Mouse (Mus musculus) CH12.LX (cell line): ENCODE measurements around the gene Pex7. TPM values are rescaled to one million over a fixed set of nuclear protein-coding genes. Genes with fewer than 3 reads are reported as not detected.

Experiments used
- DNase-seq: peaks from one replicate; pipeline ENCODE4 v3.0.0-alpha.2; 2013; ENCODE audit errors: extremely low read depth
- H3K27ac ChIP-seq: 2 replicates; pipeline ENCODE4 v1.5.1; 2012; ENCODE audit warnings: low read depth, mild to moderate bottlenecking, control low read depth, moderate library complexity; ENCODE audit not compliant: insufficient read depth
- H3K27me3 ChIP-seq: replicated peaks from 2 replicates; pipeline ENCODE3; 2012; ENCODE audit warnings: inconsistent platforms
- H3K36me3 ChIP-seq, 2 experiments: replicated peaks in 1 of 2; 2 replicates each; pipeline versions ENCODE3 to v1.6.1; 2012; ENCODE audit warnings: inconsistent platforms in 1 of 2, low read length in 1 of 2, mild to moderate bottlenecking in 1 of 2, mixed read lengths in 1 of 2, moderate library complexity in 1 of 2; ENCODE audit not compliant: control insufficient read depth in 1 of 2, insufficient read depth in 1 of 2
- H3K4me1 ChIP-seq, 2 experiments: 2 replicates each; pipeline ENCODE4 v1.6.1; 2012; ENCODE audit warnings: inconsistent platforms in 1 of 2, moderate library complexity in 1 of 2; ENCODE audit not compliant: insufficient read depth in 2 of 2, control insufficient read depth in 1 of 2
- H3K4me2 ChIP-seq: 2 replicates; pipeline ENCODE4 v1.6.1; 2012; ENCODE audit warnings: low read depth, mild to moderate bottlenecking, control low read depth; ENCODE audit not compliant: poor library complexity, insufficient read depth, severe bottlenecking
- H3K4me3 ChIP-seq, 3 experiments: fragments of 150-350 bp in 1 of 3; sonication (generic) in 1 of 3; replicated peaks in 1 of 3; 2 replicates each; pipeline versions ENCODE3 to v1.5.1; 2011 to 2012; ENCODE audit warnings: low read depth in 2 of 3, low read length in 2 of 3, mild to moderate bottlenecking in 2 of 3, moderate library complexity in 2 of 3, control low read depth in 1 of 3, improper control_type of control experiment in 1 of 3, inconsistent platforms in 1 of 3, mixed read lengths in 1 of 3; ENCODE audit not compliant: poor library complexity in 1 of 3
- H3K79me2 ChIP-seq: replicated peaks from 2 replicates; pipeline ENCODE4 v1.6.1; 2012; ENCODE audit warnings: mild to moderate bottlenecking, moderate library complexity; ENCODE audit not compliant: control insufficient read depth, poor library complexity, insufficient read depth, severe bottlenecking; ENCODE audit errors: extremely low read depth
- H3K9ac ChIP-seq: 2 replicates; pipeline ENCODE4 v1.6.1; 2012; ENCODE audit warnings: low read depth, mild to moderate bottlenecking, control low read depth, moderate library complexity; ENCODE audit not compliant: insufficient read depth
- H3K9me3 ChIP-seq: replicated peaks from 2 replicates; pipeline ENCODE3; 2012; ENCODE audit warnings: low read length, inconsistent platforms, mixed read lengths
- BHLHE40 ChIP-seq: IDR thresholded peaks from 2 replicates; pipeline ENCODE4 v1.6.1; 2011; ENCODE audit warnings: mild to moderate bottlenecking, low read depth, low read length, improper control_type of control experiment
- ETS1 ChIP-seq: conservative IDR thresholded peaks from 2 replicates; pipeline ENCODE4 v1.6.1; 2012; ENCODE audit warnings: low read depth, mild to moderate bottlenecking, inconsistent platforms, low read length, improper control_type of control experiment, moderate library complexity
- GABPA ChIP-seq: IDR thresholded peaks from 2 replicates; pipeline ENCODE4 v1.6.1; 2012; ENCODE audit warnings: low read depth, low read length, improper control_type of control experiment, inconsistent platforms; ENCODE audit not compliant: insufficient replicate concordance
- IRF4 ChIP-seq: IDR thresholded peaks from 2 replicates; pipeline ENCODE4 v1.6.1; 2014; ENCODE audit warnings: low read depth, mild to moderate bottlenecking, inconsistent platforms, low read length, improper control_type of control experiment
- JUN ChIP-seq: IDR thresholded peaks from 2 replicates; pipeline ENCODE4 v1.6.1; 2011; ENCODE audit warnings: low read depth, mild to moderate bottlenecking, low read length, improper control_type of control experiment, moderate library complexity; ENCODE audit not compliant: insufficient read depth
- MXI1 ChIP-seq: IDR thresholded peaks from 2 replicates; pipeline ENCODE4 v1.6.1; 2011; ENCODE audit warnings: mild to moderate bottlenecking, low read depth, low read length, improper control_type of control experiment
- NRF1 ChIP-seq: IDR thresholded peaks from 2 replicates; pipeline ENCODE4 v1.6.1; 2014; ENCODE audit warnings: low read depth, mild to moderate bottlenecking, inconsistent platforms, low read length, improper control_type of control experiment, moderate library complexity
- PAX5 ChIP-seq: IDR thresholded peaks from 2 replicates; pipeline ENCODE4 v1.6.1; 2012; ENCODE audit warnings: low read length, inconsistent platforms, mixed read lengths
- POLR2A ChIP-seq: IDR thresholded peaks from 2 replicates; pipeline ENCODE4 v1.6.1; 2011; ENCODE audit warnings: low read depth, mild to moderate bottlenecking, improper control_type of control experiment, low read length
- POLR2AphosphoS2 ChIP-seq: IDR thresholded peaks from 2 replicates; pipeline ENCODE4 v1.6.1; 2011; ENCODE audit warnings: low read depth, low read length, improper control_type of control experiment
- RAD21 ChIP-seq: IDR thresholded peaks from 2 replicates; pipeline ENCODE4 v1.6.1; 2011; ENCODE audit warnings: low read depth, mild to moderate bottlenecking, low read length, improper control_type of control experiment, moderate library complexity
- SMC3 ChIP-seq: IDR thresholded peaks from 2 replicates; pipeline ENCODE4 v1.6.1; 2011; ENCODE audit warnings: low read depth, low read length, improper control_type of control experiment
- TBP ChIP-seq: conservative IDR thresholded peaks from 2 replicates; pipeline ENCODE4 v1.6.1; 2011; ENCODE audit warnings: low read depth, low read length, improper control_type of control experiment
- USF2 ChIP-seq: conservative IDR thresholded peaks from 2 replicates; pipeline ENCODE4 v1.6.1; 2011; ENCODE audit warnings: low read depth, low read length, improper control_type of control experiment
- dilution Hi-C: fragments of 300-500 bp; cut with MboI; formaldehyde crosslinking; loops from 2 replicates; pipeline ENCODE4 v1.14.3; 2020; ENCODE audit warnings: low sequenced_read_pairs; ENCODE audit not compliant: extremely low pct_unique_long_range_greater_than_20kb, extremely low pct_ligation_motif_present
- in situ Hi-C: fragments of 300-500 bp; cut with MboI; formaldehyde crosslinking; loops from 3 replicates; pipeline ENCODE4 v1.14.3; 2019; ENCODE audit warnings: low sequenced_read_pairs, low pct_ligation_motif_present, low pct_unique_long_range_greater_than_20kb, mixed read lengths
- polyA plus RNA-seq: library from polyadenylated mRNA; unstranded; fragments of >175 nt; gene quantifications from 2 replicates; pipeline ENCODE4 v1.2.1, GENCODE M21; 2012; ENCODE audit warnings: low read depth; ENCODE audit not compliant: insufficient read length
- total RNA-seq, 2 experiments: library from RNA; depleted of rRNA; stranded (reverse); fragments of 300-350 nt in 1 of 2; fragments of >200 nt in 1 of 2; gene quantifications; 2 replicates each; pipeline ENCODE4 v1.2.3; 2012 to 2014

Gene Pex7
- total and polyA plus RNA-seq, 3 experiments = 26.5 to 53.6 (median 30.2) TPM

DNA sequence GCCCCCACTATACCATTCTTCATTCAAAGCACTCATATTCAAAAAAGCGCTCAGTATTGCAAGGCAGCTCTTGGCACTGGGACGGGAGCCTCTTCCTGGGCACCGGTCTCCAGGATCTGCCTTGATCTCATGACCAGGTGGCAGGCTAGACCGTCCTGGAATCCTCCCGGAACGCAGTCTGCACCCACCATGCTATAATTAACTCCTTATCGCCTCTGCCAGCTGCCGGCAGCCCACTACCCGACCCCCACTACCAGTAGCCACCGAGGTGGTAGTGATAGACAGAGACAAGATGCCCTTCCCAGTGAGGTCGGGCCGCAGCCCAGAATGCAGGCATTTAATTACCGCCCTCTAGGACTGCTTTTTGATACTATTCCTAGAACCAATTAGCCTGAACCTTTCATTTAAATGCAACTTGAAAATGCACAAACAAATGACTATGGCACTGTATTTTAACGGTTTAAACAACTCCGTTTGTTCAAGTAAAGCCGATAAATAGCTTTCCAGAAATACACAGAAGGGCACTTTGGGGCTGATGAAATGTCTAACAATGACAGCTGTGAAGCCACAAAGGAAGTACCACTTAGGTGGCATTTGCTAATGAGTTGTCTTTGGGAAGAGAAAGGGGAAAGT lies 88.7 kb downstream of the Pex7 start:
- no peaks in the 10 kb centered on the region for H3K79me2 ChIP-seq
- TF ChIP-seq TBP = no peak
- no peak for TF ChIP-seq IRF4
- TF ChIP-seq POLR2AphosphoS2 = no peak
- TF ChIP-seq NRF1 = no peak
- no peak for TF ChIP-seq PAX5
- TF ChIP-seq POLR2A = no peak
- TF ChIP-seq RAD21 = no peak
- TF ChIP-seq JUN = no peak
- no peak for TF ChIP-seq USF2
- no peak for TF ChIP-seq BHLHE40
- TF ChIP-seq SMC3 = no peak
- TF ChIP-seq GABPA = no peak
- TF ChIP-seq MXI1 = no peak
- H3K4me1 ChIP-seq = peaks cover 0 to 23% of the 10 kb centered on the region in 2 experiments; a peak in 2 of 4 replicates
- no peak overlapping the region for H3K4me3 ChIP-seq
- no peaks in the 10 kb centered on the region for H3K27me3 ChIP-seq
- in situ Hi-C loops = no loop called here
- DNase-seq = no peak
- H3K9ac ChIP-seq = no peak overlapping the region
- dilution Hi-C loops = no loop called here
- no peak overlapping the region for H3K4me2 ChIP-seq
- H3K36me3 ChIP-seq = no peaks in the 10 kb centered on the region
- no peaks in the 10 kb centered on the region for H3K9me3 ChIP-seq
- H3K27ac ChIP-seq = no peak overlapping the region

DNA sequence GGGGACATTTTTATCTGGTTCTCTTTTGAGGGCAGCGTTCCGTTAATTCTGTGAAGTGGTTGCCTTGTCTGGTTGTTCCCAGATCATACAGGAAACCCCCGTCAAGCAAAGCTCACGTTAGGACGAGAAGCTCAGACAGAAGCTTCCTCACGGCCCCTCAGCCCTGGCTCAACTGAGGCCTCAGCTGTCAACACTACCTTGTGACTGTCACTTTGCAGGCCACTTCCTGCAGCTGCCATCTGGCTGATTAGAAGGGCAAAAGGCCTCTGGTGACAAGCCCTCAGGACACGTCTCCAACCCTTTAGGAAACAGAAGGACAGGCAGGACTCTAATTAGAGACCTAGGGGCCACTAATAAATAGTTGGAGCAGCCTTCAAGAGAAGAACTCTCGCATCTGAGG lies 92.1 kb downstream of the Pex7 start:
- H3K36me3 ChIP-seq = no peaks in the 10 kb centered on the region
- no peak overlapping the region for H3K9ac ChIP-seq
- H3K4me3 ChIP-seq = no peak overlapping the region
- 0 out of 2 replicates have a peak, but pooled peaks have one; percentile 6 for TF ChIP-seq ETS1
- TF ChIP-seq GABPA = no peak
- TF ChIP-seq, all 38 proteins: peak for 1
- Histone ChIP-seq H3K4me1 (peaks cover 0 to 32% of the 10 kb centered on the region in 2 experiments; a peak in 2 of 4 replicates), H3K9me3 (no peaks in the 10 kb centered on the region), H3K27me3 (no peaks in the 10 kb centered on the region), H3K79me2 (no peaks in the 10 kb centered on the region), H3K4me2 (no peak overlapping the region), H3K27ac (no peak overlapping the region)
- dilution Hi-C loops = no loop called here
- peak; percentile 26 for DNase-seq
- in situ Hi-C loops = no loop called here
